Mouse (Mus musculus): ENCODE measurements around the gene Asic2. TPM values are rescaled to one million over a fixed set of nuclear protein-coding genes. Genes with fewer than 3 reads are reported as not detected.
A peak's percentile ranks its signal among the peaks of the same experiment; 100 is the strongest.

Asic2 gene
- polyA plus RNA-seq, 1 experiment from 2014 or later: 0.77 TPM

GRCm38 (mm10) chr11:81647828-81648227 lies 320.4 kb downstream of the Asic2 start:
- no peaks in the 10 kb centered on the region for H3K9me3 ChIP-seq

GRCm38 (mm10) chr11:81645549-81645948 lies 322.7 kb downstream of the Asic2 start:
- WGBS: 75% methylated on average over 3 of the region's 3 CpGs
- no peak overlapping the region for H3K4me3 ChIP-seq
- H3K36me3 ChIP-seq: no peaks in the 10 kb centered on the region
- peaks cover 4% of the 10 kb centered on the region; the same call in 1 of the 2 replicates for H3K4me1 ChIP-seq
- H3K9me3 ChIP-seq: no peaks in the 10 kb centered on the region
- no peak for DNase-seq (ENCODE audit: low spot score)
- no peaks in the 10 kb centered on the region for H3K27me3 ChIP-seq (ENCODE audit: insufficient read depth, poor library complexity, severe bottlenecking)
- no peak overlapping the region for H3K27ac ChIP-seq

More at GRCm38 (mm10) chr11:81647828-81648227, 320.4 kb downstream of the Asic2 start:
- H3K27ac ChIP-seq: no peak overlapping the region
- no peak overlapping the region for H3K4me3 ChIP-seq
- no peaks in the 10 kb centered on the region for H3K36me3 ChIP-seq
- 41% methylated on average over 4 of the region's 4 CpGs for WGBS
- no peaks in the 10 kb centered on the region for H3K27me3 ChIP-seq (ENCODE audit: insufficient read depth, poor library complexity, severe bottlenecking)
- H3K4me1 ChIP-seq: peaks cover 4% of the 10 kb centered on the region; the same call in 1 of the 2 replicates
- no peak for DNase-seq (ENCODE audit: low spot score)

- H3K4me3 ChIP-seq: no peak overlapping the region
- whole genome bisulfite sequencing: 82% methylated on average over 9 of the region's 9 CpGs
- no peaks in the 10 kb centered on the region for H3K9me3 ChIP-seq
- peaks cover 11% of the 10 kb centered on the region for H3K4me1 ChIP-seq
- no peaks in the 10 kb centered on the region for H3K36me3 ChIP-seq
- no peak for DNase-seq (ENCODE audit: low spot score)
- no peak overlapping the region for H3K27ac ChIP-seq
- H3K27me3 ChIP-seq (ENCODE audit: insufficient read depth, poor library complexity, severe bottlenecking): no peaks in the 10 kb centered on the region
Measured at GRCm38 (mm10) chr11:81636356-81636755, 331.9 kb downstream of the Asic2 start.

GRCm38 (mm10) chr11:81634360-81635350 lies 333.6 kb downstream of the Asic2 start:
- peaks cover 11% of the 10 kb centered on the region for H3K4me1 ChIP-seq
- WGBS: 59% methylated on average over 25 of the region's 25 CpGs
- H3K36me3 ChIP-seq: no peaks in the 10 kb centered on the region
- H3K4me3 ChIP-seq: no peak overlapping the region
- H3K27me3 ChIP-seq (ENCODE audit: insufficient read depth, poor library complexity, severe bottlenecking): no peaks in the 10 kb centered on the region
- H3K27ac ChIP-seq: no peak overlapping the region
- DNase-seq (ENCODE audit: low spot score): no peak
- no peaks in the 10 kb centered on the region for H3K9me3 ChIP-seq

- 53% methylated on average over 4 of the region's 4 CpGs for WGBS
- Histone ChIP-seq H3K4me1 (no peaks in the 10 kb centered on the region; the same call in 1 of the 2 replicates), H3K27ac (no peak overlapping the region), H3K9me3 (no peaks in the 10 kb centered on the region), H3K27me3 (ENCODE audit: insufficient read depth, poor library complexity, severe bottlenecking) (no peaks in the 10 kb centered on the region), H3K36me3 (no peaks in the 10 kb centered on the region), H3K4me3 (no peak overlapping the region)
- no peak for DNase-seq (ENCODE audit: low spot score)
Measured at GRCm38 (mm10) chr11:81625199-81625598, 343.1 kb downstream of the Asic2 start.

GRCm38 (mm10) chr11:81620516-81620915 lies 347.7 kb downstream of the Asic2 start:
- 48% methylated on average over 6 of the region's 6 CpGs for WGBS

GRCm38 (mm10) chr11:81616437-81616836 lies 351.8 kb downstream of the Asic2 start:
- 79% methylated on average over 8 of the region's 8 CpGs for WGBS
- Histone ChIP-seq H3K27me3 (ENCODE audit: insufficient read depth, poor library complexity, severe bottlenecking) (peaks cover 13% of the 10 kb centered on the region; the same call in 1 of the 2 replicates), H3K36me3 (no peaks in the 10 kb centered on the region), H3K4me3 (no peak overlapping the region), H3K27ac (no peak overlapping the region), H3K4me1 (peaks cover 17% of the 10 kb centered on the region), H3K9me3 (no peaks in the 10 kb centered on the region)
- DNase-seq (ENCODE audit: low spot score): peak; percentile 60

More at GRCm38 (mm10) chr11:81620516-81620915, 347.7 kb downstream of the Asic2 start:
- Histone ChIP-seq H3K9me3 (no peaks in the 10 kb centered on the region), H3K36me3 (no peaks in the 10 kb centered on the region), H3K27me3 (ENCODE audit: insufficient read depth, poor library complexity, severe bottlenecking) (no peaks in the 10 kb centered on the region), H3K27ac (no peak overlapping the region), H3K4me1 (no peaks in the 10 kb centered on the region; the same call in 1 of the 2 replicates), H3K4me3 (no peak overlapping the region)
- DNase-seq (ENCODE audit: low spot score): no peak

- Histone ChIP-seq H3K4me1 (peaks cover 17% of the 10 kb centered on the region), H3K9me3 (no peaks in the 10 kb centered on the region), H3K4me3 (peak overlapping the region; percentile 49), H3K27me3 (ENCODE audit: insufficient read depth, poor library complexity, severe bottlenecking) (peaks cover 27% of the 10 kb centered on the region; the same call in 1 of the 2 replicates), H3K27ac (no peak overlapping the region), H3K36me3 (no peaks in the 10 kb centered on the region)
- WGBS: 26% methylated on average over 10 of the region's 10 CpGs
- peak; percentile 43 for DNase-seq (ENCODE audit: low spot score)
Measured at GRCm38 (mm10) chr11:81613869-81614620, 354.2 kb downstream of the Asic2 start.

GRCm38 (mm10) chr11:81612798-81613540 lies 355.3 kb downstream of the Asic2 start:
- 3% methylated on average over 17 of the region's 17 CpGs for WGBS
- Histone ChIP-seq H3K27ac (no peak overlapping the region), H3K4me3 (peak overlapping the region; percentile 49)

GRCm38 (mm10) chr11:81611948-81612797 lies 356.1 kb downstream of the Asic2 start:
- WGBS: 8% methylated on average over 20 of the region's 20 CpGs
- Histone ChIP-seq H3K4me3 (peak overlapping the region; percentile 49), H3K9me3 (no peaks in the 10 kb centered on the region), H3K4me1 (peaks cover 17% of the 10 kb centered on the region), H3K27me3 (ENCODE audit: insufficient read depth, poor library complexity, severe bottlenecking) (peaks cover 27% of the 10 kb centered on the region; the same call in 1 of the 2 replicates), H3K27ac (no peak overlapping the region), H3K36me3 (no peaks in the 10 kb centered on the region)
- DNase-seq (ENCODE audit: low spot score): peak; percentile 68

More at GRCm38 (mm10) chr11:81612798-81613540, 355.3 kb downstream of the Asic2 start:
- Histone ChIP-seq H3K27me3 (ENCODE audit: insufficient read depth, poor library complexity, severe bottlenecking) (peaks cover 27% of the 10 kb centered on the region; the same call in 1 of the 2 replicates), H3K9me3 (no peaks in the 10 kb centered on the region), H3K4me1 (peaks cover 17% of the 10 kb centered on the region), H3K36me3 (no peaks in the 10 kb centered on the region)
- DNase-seq (ENCODE audit: low spot score): peak; percentile 77

- H3K27ac ChIP-seq: no peak overlapping the region
- no peaks in the 10 kb centered on the region for H3K36me3 ChIP-seq
- DNase-seq (ENCODE audit: low spot score): peak; percentile 51
- peaks cover 17% of the 10 kb centered on the region for H3K4me1 ChIP-seq
- no peaks in the 10 kb centered on the region for H3K9me3 ChIP-seq
- peaks cover 27% of the 10 kb centered on the region; the same call in 1 of the 2 replicates for H3K27me3 ChIP-seq (ENCODE audit: insufficient read depth, poor library complexity, severe bottlenecking)
- no peak overlapping the region for H3K4me3 ChIP-seq
- WGBS: 76% methylated on average over 5 of the region's 5 CpGs
Measured at GRCm38 (mm10) chr11:81610506-81610905, 357.8 kb downstream of the Asic2 start.
